Mouse (Mus musculus) thymus, adult 2 months (tissue): Measurements from ENCODE around the gene Plekha5. TPM values are rescaled to one million over a fixed set of nuclear protein-coding genes. Genes with fewer than 3 reads are reported as not detected.

ENCODE experiments used
- DNase-seq: peaks from one replicate; pipeline ENCODE4 v3.0.0; 2021
- H3K27ac ChIP-seq: fragments of 200-500 bp; 2 replicates; pipeline ENCODE4 v1.5.1; 2012; ENCODE audit warnings: low read length, control low read depth; ENCODE audit not compliant: control insufficient read depth, insufficient read depth
- H3K27me3 ChIP-seq: fragments of 200-500 bp; 2 replicates; pipeline ENCODE4 v1.6.1; 2012; ENCODE audit warnings: mild to moderate bottlenecking, low read length, moderate library complexity, mixed read lengths; ENCODE audit not compliant: control insufficient read depth, insufficient read depth
- H3K36me3 ChIP-seq: fragments of 200-500 bp; 2 replicates; pipeline ENCODE4 v1.6.1; 2012; ENCODE audit warnings: mild to moderate bottlenecking, low read length, moderate library complexity; ENCODE audit not compliant: control insufficient read depth, insufficient read depth
- H3K4me1 ChIP-seq: fragments of 200-500 bp; replicated peaks from 2 replicates; pipeline ENCODE4 v1.6.1; 2012; ENCODE audit warnings: low read length; ENCODE audit not compliant: control insufficient read depth, insufficient read depth
- H3K4me3 ChIP-seq: fragments of 200-500 bp; 2 replicates; pipeline ENCODE4 v1.5.1; 2012; ENCODE audit warnings: mild to moderate bottlenecking, low read length, control low read depth, moderate library complexity; ENCODE audit not compliant: control insufficient read depth, insufficient read depth
- CTCF ChIP-seq: fragments of 200-500 bp; IDR thresholded peaks from 2 replicates; pipeline ENCODE4 v1.5.1; 2012; ENCODE audit warnings: mild to moderate bottlenecking, control low read depth, low read length, moderate library complexity, borderline replicate concordance; ENCODE audit not compliant: control insufficient read depth, poor library complexity, insufficient read depth; ENCODE audit errors: extremely low read depth
- POLR2A ChIP-seq: fragments of 200-500 bp; IDR thresholded peaks from 2 replicates; pipeline ENCODE4 v1.6.1; 2012; ENCODE audit warnings: mild to moderate bottlenecking, low read length, control low read depth, moderate library complexity; ENCODE audit not compliant: control insufficient read depth, poor library complexity, insufficient read depth; ENCODE audit errors: extremely low read depth
- WGBS: fragments of 180-500 bp; shearing (Covaris S2); methylation state at CpG from one replicate; pipeline ENCODE4 v1.1.7; 2018; 5-methylcytosine and 5-hydroxymethylcytosine counted together
- polyA plus RNA-seq: library from polyadenylated mRNA; depleted of rRNA; stranded (reverse); fragments of >200 nt; gene quantifications from 2 replicates; pipeline ENCODE4 v1.2.3, GENCODE M21; 2012

Gene Plekha5
- polyA plus RNA-seq, 1 experiment = 25.5 TPM

DNA sequence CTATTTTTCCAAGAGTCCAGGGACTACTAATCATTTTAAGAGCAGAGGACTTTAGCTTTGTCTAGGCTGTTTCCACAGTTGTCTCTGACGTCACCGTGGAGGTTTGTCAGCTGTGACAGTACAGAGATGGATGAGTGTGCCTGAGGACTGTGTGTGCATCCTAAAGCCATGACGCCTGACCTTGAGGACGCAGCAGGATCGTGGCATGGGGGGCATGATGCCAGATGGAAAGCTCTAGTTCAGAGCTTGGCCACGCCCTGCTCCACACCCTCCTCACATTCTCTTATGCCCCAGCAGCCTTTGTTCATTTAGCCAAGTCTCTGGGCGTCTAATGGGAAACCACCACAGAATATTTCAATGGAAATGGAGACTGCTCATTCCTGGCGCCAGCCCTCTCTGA is 111.7 kb downstream of the Plekha5 start:
- TF ChIP-seq POLR2A = no peak
- no peak for TF ChIP-seq CTCF
- no peak for DNase-seq
- Histone ChIP-seq H3K4me3 (no peak overlapping the region), H3K27ac (no peak overlapping the region), H3K4me1 (no peaks in the 10 kb centered on the region), H3K36me3 (no peaks in the 10 kb centered on the region), H3K27me3 (no peaks in the 10 kb centered on the region)
- WGBS = 95% methylated on average over 8 of the region's 8 CpGs

DNA sequence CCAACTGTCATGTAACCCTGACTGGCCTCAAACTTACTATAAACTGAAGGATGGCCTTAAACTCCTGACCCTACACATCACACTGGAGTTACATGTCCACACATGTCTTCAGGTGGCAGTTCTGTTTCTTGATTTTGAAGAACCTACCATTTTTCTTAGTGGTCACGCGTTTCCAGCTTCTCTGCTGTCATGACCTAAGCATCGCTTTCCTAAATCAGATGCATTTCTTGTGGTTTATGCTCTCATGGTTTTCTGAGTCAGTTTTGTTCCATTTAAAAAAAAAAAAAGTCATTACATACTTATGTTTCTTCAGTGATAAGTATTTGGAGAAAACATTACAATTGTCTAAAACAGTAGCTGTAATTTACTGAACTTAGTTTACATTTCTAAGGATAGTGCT is 118.1 kb downstream of the Plekha5 start:
- no peaks in the 10 kb centered on the region for H3K36me3 ChIP-seq
- H3K27me3 ChIP-seq = no peaks in the 10 kb centered on the region
- peaks cover 8% of the 10 kb centered on the region; the same call in 1 of the 2 replicates for H3K4me1 ChIP-seq
- no peak for TF ChIP-seq CTCF
- no peak for TF ChIP-seq POLR2A
- no peak overlapping the region for H3K4me3 ChIP-seq
- no peak overlapping the region for H3K27ac ChIP-seq
- 54% methylated on average over 3 of the region's 3 CpGs for WGBS
- no peak for DNase-seq

GRCm38 (mm10) chr6:140543005-140543794 is 119.3 kb downstream of the Plekha5 start:
- 62% methylated on average over 11 of the region's 11 CpGs for WGBS
- peaks cover 16% of the 10 kb centered on the region for H3K4me1 ChIP-seq
- TF ChIP-seq CTCF (no peak), POLR2A (no peak)

DNA sequence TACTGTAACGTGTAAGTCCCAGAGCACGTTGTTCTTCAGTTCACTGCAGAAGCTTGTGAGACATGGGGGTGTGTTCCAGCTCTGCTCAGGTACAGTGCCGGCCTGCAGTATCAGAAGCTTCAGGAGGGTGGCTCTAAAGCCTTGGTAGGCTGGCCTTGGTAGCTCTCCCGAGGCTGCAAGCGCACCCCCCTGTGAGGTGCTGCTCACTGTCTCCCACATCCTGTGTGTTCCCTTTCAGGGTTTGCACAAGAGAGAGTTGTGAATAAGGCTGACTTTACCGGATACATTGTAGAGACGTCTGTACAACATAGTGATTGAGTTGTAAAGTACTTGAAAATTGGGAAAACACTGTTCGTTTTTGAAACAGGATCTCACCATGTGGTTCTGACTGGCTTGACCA is 122.2 kb downstream of the Plekha5 start:
- DNase-seq = peak; percentile 49
- no peaks in the 10 kb centered on the region for H3K36me3 ChIP-seq
- WGBS = 60% methylated on average over 8 of the region's 8 CpGs
- H3K27me3 ChIP-seq = no peaks in the 10 kb centered on the region
- TF ChIP-seq POLR2A (no peak), CTCF (no peak)
- peaks cover 21% of the 10 kb centered on the region for H3K4me1 ChIP-seq
- no peak overlapping the region for H3K27ac ChIP-seq
- no peak overlapping the region for H3K4me3 ChIP-seq

More at GRCm38 (mm10) chr6:140543005-140543794, 119.3 kb downstream of the Plekha5 start:
- H3K36me3 ChIP-seq = no peaks in the 10 kb centered on the region
- H3K27ac ChIP-seq = no peak overlapping the region
- no peak overlapping the region for H3K4me3 ChIP-seq
- no peaks in the 10 kb centered on the region for H3K27me3 ChIP-seq
- DNase-seq = no peak

DNA sequence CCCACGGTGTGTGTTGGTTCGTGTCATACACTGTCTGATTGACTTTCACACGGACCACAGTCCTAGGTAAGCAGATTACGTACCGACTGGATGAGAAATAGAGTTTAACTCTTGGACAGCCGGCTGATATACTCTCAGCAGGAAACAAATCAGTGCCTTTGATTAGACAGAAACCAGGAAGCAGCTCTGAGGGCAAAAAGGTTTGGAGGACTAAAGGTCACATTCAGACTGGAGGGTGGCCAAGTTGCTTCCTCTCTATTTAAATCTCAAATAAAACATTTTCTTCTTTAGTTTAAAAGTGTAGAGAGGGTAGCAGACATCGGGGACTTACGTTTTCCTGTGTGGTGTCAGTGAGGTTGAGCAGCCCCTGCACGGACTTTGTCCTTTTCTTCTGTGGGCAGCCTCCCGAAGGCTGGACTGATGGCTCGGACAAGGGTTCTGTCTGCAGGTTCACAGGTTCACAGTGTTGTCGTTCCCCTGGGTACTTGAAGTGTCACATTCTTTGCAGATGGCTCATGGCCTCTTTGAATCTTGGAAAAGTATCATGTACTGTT is 122.9 kb downstream of the Plekha5 start:
- no peak for DNase-seq
- Histone ChIP-seq H3K36me3 (no peaks in the 10 kb centered on the region), H3K27ac (no peak overlapping the region), H3K4me1 (peaks cover 21% of the 10 kb centered on the region), H3K27me3 (no peaks in the 10 kb centered on the region), H3K4me3 (no peak overlapping the region)
- TF ChIP-seq POLR2A (no peak), CTCF (no peak)
- 90% methylated on average over 12 of the region's 12 CpGs for WGBS

GRCm38 (mm10) chr6:140547203-140547944 is 123.5 kb downstream of the Plekha5 start:
- DNase-seq = no peak
- Histone ChIP-seq H3K36me3 (no peaks in the 10 kb centered on the region), H3K27ac (no peak overlapping the region), H3K4me3 (no peak overlapping the region), H3K27me3 (no peaks in the 10 kb centered on the region), H3K4me1 (peaks cover 19% of the 10 kb centered on the region)
- WGBS = 90% methylated on average over 11 of the region's 11 CpGs
- TF ChIP-seq CTCF (no peak), POLR2A (no peak)
